ENCODE assay signal across 10 mouse cellular contexts in the genomic region with DNA sequence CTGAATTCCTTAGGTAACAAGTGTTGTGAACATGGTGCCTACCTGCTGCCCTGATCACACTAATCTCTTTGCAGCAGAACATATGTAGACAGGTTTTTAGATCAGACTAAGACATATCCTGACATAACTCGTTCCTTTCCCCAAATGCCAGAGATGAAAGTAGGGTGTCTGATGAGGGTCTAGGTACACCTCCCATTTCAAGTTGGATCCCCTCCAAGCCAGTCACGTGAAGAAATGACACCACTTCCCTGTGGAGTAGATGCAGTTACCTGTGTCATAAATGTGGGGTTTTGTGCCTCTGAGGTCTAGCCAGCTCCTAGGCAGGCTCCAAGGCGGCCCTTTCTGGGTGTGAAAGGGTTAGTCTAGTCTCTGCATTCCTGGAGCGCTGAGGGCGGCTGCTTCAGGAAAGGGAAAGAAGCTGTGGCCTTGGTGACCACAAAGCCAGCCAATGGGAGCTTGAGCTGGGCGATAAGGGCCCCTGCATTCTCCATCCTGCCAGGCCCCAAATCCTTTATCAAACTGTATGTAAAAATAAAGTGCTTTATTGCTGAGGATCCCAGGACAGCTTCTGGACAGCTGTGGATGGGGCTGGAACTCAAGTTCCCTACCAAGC. TPM values are rescaled to one million over a fixed set of nuclear protein-coding genes. Genes with fewer than 3 reads are reported as not detected.
A peak's percentile ranks its signal among the peaks of the same experiment; 100 is the strongest.
DNase-seq lines count a peak whose midpoint lies in the region; ATAC-seq and TF ChIP-seq lines count a peak whose summit lies in the region.
"Had no signal": no experiment of that assay in that cellular context is flagged by ENCODE, and none has a peak within 500 bp of the region (broad histone marks: within the 10 kb centered on the region; RNA-seq: fewer than 3 reads in every experiment).

No protein-coding gene starts in this region.

- no peak for TF ChIP-seq CTCF in MEL (IDR thresholded peaks at IDR 0.05 in 2 of 3, conservative IDR thresholded peaks at IDR 0.05 in 1 of 3; ENCODE audit: control insufficient read depth in 1 of 3, insufficient read depth in 1 of 3, low read depth in 2 of 3, low read length in 3 of 3, poor library complexity in 1 of 3, severe bottlenecking in 1 of 3)

- peak; percentile 68 for DNase-seq in MEL (ENCODE audit: low read depth, low spot score)
- DNase-seq in cerebellum, postnatal 25 days, result no peak

- H3K4me3 ChIP-seq in hindbrain, embryonic 15.5 days, result no peak overlapping the region
- no peak overlapping the region for H3K4me3 ChIP-seq in hindbrain, embryonic 16.5 days (ENCODE audit: low read length)
- peak overlapping the region in 1 of 2 experiments; percentile 5; a peak in 1 of 4 replicates for H3K4me3 ChIP-seq in MEL (ENCODE audit: control insufficient read depth in 1 of 2, insufficient read depth in 1 of 2, low read depth in 2 of 2, low read length in 2 of 2)
- no peak overlapping the region for H3K4me3 ChIP-seq in liver, embryonic 12.5 days
- no peak overlapping the region for H3K4me3 ChIP-seq in midbrain, embryonic 15.5 days
- H3K4me3 ChIP-seq: midbrain, embryonic 10.5 days had no signal

- peak overlapping the region; percentile 26; the same call in 1 of the 2 replicates for H3K4me2 ChIP-seq in hindbrain, embryonic 15.5 days
- H3K4me2 ChIP-seq in hindbrain, embryonic 16.5 days (ENCODE audit: low read length), result no peak overlapping the region
- peak overlapping the region; percentile 18; the same call in 1 of the 2 replicates for H3K4me2 ChIP-seq in liver, embryonic 12.5 days
- H3K4me2 ChIP-seq in midbrain, embryonic 15.5 days, result no peak overlapping the region

- TF ChIP-seq EP300 in MEL (IDR thresholded peaks at IDR 0.05; ENCODE audit: low read depth in 1 of 2, low read length in 2 of 2), result no peak

- no peak for TF ChIP-seq RAD21 in MEL (IDR thresholded peaks at IDR 0.05; ENCODE audit: low read depth, low read length)

- WGBS in hindbrain, embryonic 15.5 days, result 20% methylated on average over 6 of the region's 6 CpGs
- WGBS in hindbrain, embryonic 16.5 days, result 26% methylated on average over 6 of the region's 6 CpGs
- WGBS in liver, embryonic 12.5 days (ENCODE audit: insufficient replicate concordance), result 9% methylated on average over 6 of the region's 6 CpGs
- WGBS in midbrain, embryonic 15.5 days, result 26% methylated on average over 6 of the region's 6 CpGs

- H3K9me3 ChIP-seq in hindbrain, embryonic 15.5 days, result no peaks in the 10 kb centered on the region
- no peaks in the 10 kb centered on the region for H3K9me3 ChIP-seq in hindbrain, embryonic 16.5 days (ENCODE audit: control insufficient read depth, low read length)
- H3K9me3 ChIP-seq in MEL (replicated peaks; ENCODE audit: insufficient read depth, low read length), result no peaks in the 10 kb centered on the region
- no peaks in the 10 kb centered on the region for H3K9me3 ChIP-seq in liver, embryonic 12.5 days (replicated peaks)
- no peaks in the 10 kb centered on the region for H3K9me3 ChIP-seq in midbrain, embryonic 15.5 days
- H3K9me3 ChIP-seq: midbrain, embryonic 10.5 days had no signal

- H3K36me3 ChIP-seq in hindbrain, embryonic 15.5 days, result peaks cover 20% of the 10 kb centered on the region
- H3K36me3 ChIP-seq in hindbrain, embryonic 16.5 days (ENCODE audit: control insufficient read depth, insufficient read depth, low read length), result peaks cover 14% of the 10 kb centered on the region
- peaks cover 6 to 14% of the 10 kb centered on the region in 2 experiments for H3K36me3 ChIP-seq in MEL (ENCODE audit: control insufficient read depth in 1 of 2, insufficient read depth in 2 of 2, low read length in 2 of 2)
- H3K36me3 ChIP-seq in liver, embryonic 12.5 days, result peaks cover 36% of the 10 kb centered on the region
- H3K36me3 ChIP-seq in midbrain, embryonic 15.5 days (replicated peaks), result peaks cover 23% of the 10 kb centered on the region

- no peak overlapping the region for H3K27ac ChIP-seq in hindbrain, embryonic 15.5 days (replicated peaks)
- H3K27ac ChIP-seq in hindbrain, embryonic 16.5 days (ENCODE audit: low read depth, low read length), result no peak overlapping the region
- H3K27ac ChIP-seq in MEL (ENCODE audit: control insufficient read depth, low read depth, low read length), result no peak overlapping the region
- peak overlapping the region; percentile 38; the same call in 1 of the 2 replicates for H3K27ac ChIP-seq in liver, embryonic 12.5 days
- no peak overlapping the region for H3K27ac ChIP-seq in midbrain, embryonic 15.5 days
- H3K27ac ChIP-seq: midbrain, embryonic 10.5 days had no signal

- no peak overlapping the region for H3K9ac ChIP-seq in hindbrain, embryonic 15.5 days
- H3K9ac ChIP-seq in hindbrain, embryonic 16.5 days (ENCODE audit: low read depth, low read length), result no peak overlapping the region
- H3K9ac ChIP-seq in MEL (ENCODE audit: control insufficient read depth, low read depth, low read length, poor library complexity, severe bottlenecking), result peak overlapping the region; percentile 8; the same call in 1 of the 2 replicates
- H3K9ac ChIP-seq in liver, embryonic 12.5 days, result no peak overlapping the region
- no peak overlapping the region for H3K9ac ChIP-seq in midbrain, embryonic 15.5 days

- no peak for ATAC-seq in hindbrain, embryonic 15.5 days (ENCODE audit: low FRiP score, low read depth)
- ATAC-seq in hindbrain, embryonic 16.5 days, result no peak
- peak; percentile 85 for ATAC-seq in common myeloid progenitor, adult 5-6 weeks (replicated peaks; ENCODE audit: low read depth, poor library complexity, severe bottlenecking)
- no peak for ATAC-seq in liver, embryonic 12.5 days
- ATAC-seq in activated CD4-positive, CD25-positive, alpha-beta regulatory T cell, adult 4 months, result no peak
- ATAC-seq in midbrain, embryonic 15.5 days (replicated peaks), result no peak
- ATAC-seq: forebrain, embryonic 16.5 days had no signal

- no peak for TF ChIP-seq POLR2A in MEL (IDR thresholded peaks at IDR 0.05; ENCODE audit: control insufficient read depth in 1 of 2, insufficient read depth in 1 of 2, low read depth in 1 of 2, low read length in 2 of 2, poor library complexity in 1 of 2)

- no peaks in the 10 kb centered on the region for H3K27me3 ChIP-seq in hindbrain, embryonic 15.5 days
- no peaks in the 10 kb centered on the region for H3K27me3 ChIP-seq in hindbrain, embryonic 16.5 days (replicated peaks; ENCODE audit: control insufficient read depth, insufficient read depth, low read length)
- no peaks in the 10 kb centered on the region for H3K27me3 ChIP-seq in MEL (ENCODE audit: control insufficient read depth in 1 of 2, insufficient read depth in 2 of 2, low read length in 2 of 2)
- no peaks in the 10 kb centered on the region for H3K27me3 ChIP-seq in liver, embryonic 12.5 days (replicated peaks)
- no peaks in the 10 kb centered on the region for H3K27me3 ChIP-seq in midbrain, embryonic 15.5 days (replicated peaks)

- H3K79me2 ChIP-seq in MEL (ENCODE audit: control insufficient read depth, insufficient read depth, low read length, poor library complexity), result no peaks in the 10 kb centered on the region

- no peaks in the 10 kb centered on the region for H3K4me1 ChIP-seq in hindbrain, embryonic 15.5 days (replicated peaks)
- H3K4me1 ChIP-seq in hindbrain, embryonic 16.5 days (ENCODE audit: control insufficient read depth, insufficient read depth, low read depth, low read length), result no peaks in the 10 kb centered on the region
- peaks cover 2 to 14% of the 10 kb centered on the region in 2 experiments; a peak in 3 of 4 replicates for H3K4me1 ChIP-seq in MEL (ENCODE audit: control insufficient read depth in 1 of 2, insufficient read depth in 2 of 2, low read length in 2 of 2)
- peaks cover 58% of the 10 kb centered on the region for H3K4me1 ChIP-seq in liver, embryonic 12.5 days
- no peaks in the 10 kb centered on the region for H3K4me1 ChIP-seq in midbrain, embryonic 15.5 days

RNA-seq across cellular contexts. Expression of gene Ahsa1, which starts 11.9 kb away (rescaled TPM):
- 208 and 221 TPM in 2 replicates for polyA plus RNA-seq in hindbrain, embryonic 15.5 days (2015; fragmentation: Nextera tagmentation; extraction: Ambion mirVana)
- 213 and 222 TPM in 2 replicates for polyA plus RNA-seq in hindbrain, embryonic 16.5 days (2015; fragmentation: Nextera tagmentation; extraction: Ambion mirVana)
- 414 and 424 TPM in 2 replicates for total RNA-seq in MEL (2012; rRNA removed)
- 100 to 1,000 TPM in 1 of 2 experiments, not detected in 1; 403 TPM for polyA plus RNA-seq in MEL (2012; ENCODE audit: insufficient read depth in 1 of 2, insufficient read length in 2 of 2, low read depth in 1 of 2, low replicate concordance in 2 of 2, missing spikeins in 1 of 2)
- 253 and 275 TPM in 2 replicates for total RNA-seq in common myeloid progenitor, adult 5-6 weeks (2017)
- polyA plus RNA-seq in liver, embryonic 12.5 days (2016; fragmentation: Nextera tagmentation; extraction: Ambion mirVana), result 214 and 222 TPM in 2 replicates
- 100 to 1,000 TPM; 116 to 151 TPM for polyA plus RNA-seq in activated CD4-positive, CD25-positive, alpha-beta regulatory T cell, adult 4 months (2017; shearing (Covaris generic))
- 217 and 222 TPM in 2 replicates for polyA plus RNA-seq in midbrain, embryonic 15.5 days (2015; fragmentation: Nextera tagmentation; extraction: Ambion mirVana)

RNA-seq across cellular contexts. Expression of gene Vipas39, which starts 12.2 kb away (rescaled TPM):
- polyA plus RNA-seq in hindbrain, embryonic 15.5 days (2015; fragmentation: Nextera tagmentation; extraction: Ambion mirVana), result 52.2 and 55.2 TPM in 2 replicates
- polyA plus RNA-seq in hindbrain, embryonic 16.5 days (2015; fragmentation: Nextera tagmentation; extraction: Ambion mirVana), result 52.1 and 55.4 TPM in 2 replicates
- total RNA-seq in MEL (2012; rRNA removed), result 18.2 and 19.7 TPM in 2 replicates
- polyA plus RNA-seq in MEL (2012; ENCODE audit: insufficient read depth in 1 of 2, insufficient read length in 2 of 2, low read depth in 1 of 2, low replicate concordance in 2 of 2, missing spikeins in 1 of 2), result 10 to 100 TPM in 1 of 2 experiments, not detected in 1; 23.0 TPM
- total RNA-seq in common myeloid progenitor, adult 5-6 weeks (2017), result 19.3 and 23.7 TPM in 2 replicates
- polyA plus RNA-seq in liver, embryonic 12.5 days (2016; fragmentation: Nextera tagmentation; extraction: Ambion mirVana), result 11.6 and 13.6 TPM in 2 replicates
- polyA plus RNA-seq in activated CD4-positive, CD25-positive, alpha-beta regulatory T cell, adult 4 months (2017; shearing (Covaris generic)), result 10 to 100 TPM; 33.6 to 34.7 TPM
- 61.5 and 64.2 TPM in 2 replicates for polyA plus RNA-seq in midbrain, embryonic 15.5 days (2015; fragmentation: Nextera tagmentation; extraction: Ambion mirVana)

RNA-seq across cellular contexts. Expression of gene Ism2, which starts 21.3 kb away (rescaled TPM):
- 1.7 and 1.9 TPM in 2 replicates for polyA plus RNA-seq in hindbrain, embryonic 15.5 days (2015; fragmentation: Nextera tagmentation; extraction: Ambion mirVana)
- polyA plus RNA-seq in hindbrain, embryonic 16.5 days (2015; fragmentation: Nextera tagmentation; extraction: Ambion mirVana), result 1.1 and 1.4 TPM in 2 replicates
- not detected in 2 replicates for total RNA-seq in MEL (2012; rRNA removed)
- not detected for polyA plus RNA-seq in MEL (2012; ENCODE audit: insufficient read depth in 1 of 2, insufficient read length in 2 of 2, low read depth in 1 of 2, low replicate concordance in 2 of 2, missing spikeins in 1 of 2)
- total RNA-seq in common myeloid progenitor, adult 5-6 weeks (2017), result not detected in 2 replicates
- 0.33 and 0.74 TPM in 2 replicates for polyA plus RNA-seq in liver, embryonic 12.5 days (2016; fragmentation: Nextera tagmentation; extraction: Ambion mirVana)
- not detected for polyA plus RNA-seq in activated CD4-positive, CD25-positive, alpha-beta regulatory T cell, adult 4 months (2017; shearing (Covaris generic))
- 1.4 and 1.8 TPM in 2 replicates for polyA plus RNA-seq in midbrain, embryonic 15.5 days (2015; fragmentation: Nextera tagmentation; extraction: Ambion mirVana)

RNA-seq across cellular contexts. Expression of gene Noxred1, which starts 39.7 kb away (rescaled TPM):
- polyA plus RNA-seq in hindbrain, embryonic 15.5 days (2015; fragmentation: Nextera tagmentation; extraction: Ambion mirVana), result 1.1 and 1.2 TPM in 2 replicates
- polyA plus RNA-seq in hindbrain, embryonic 16.5 days (2015; fragmentation: Nextera tagmentation; extraction: Ambion mirVana), result 0.94 and 0.96 TPM in 2 replicates
- 0.19 and 0.23 TPM in 2 replicates for total RNA-seq in MEL (2012; rRNA removed)
- under 1 TPM in 1 of 2 experiments, not detected in 1; 0.17 TPM for polyA plus RNA-seq in MEL (2012; ENCODE audit: insufficient read depth in 1 of 2, insufficient read length in 2 of 2, low read depth in 1 of 2, low replicate concordance in 2 of 2, missing spikeins in 1 of 2)
- not detected in 2 replicates for total RNA-seq in common myeloid progenitor, adult 5-6 weeks (2017)
- polyA plus RNA-seq in liver, embryonic 12.5 days (2016; fragmentation: Nextera tagmentation; extraction: Ambion mirVana), result 0.32 and 0.49 TPM in 2 replicates
- polyA plus RNA-seq in activated CD4-positive, CD25-positive, alpha-beta regulatory T cell, adult 4 months (2017; shearing (Covaris generic)), result 1 to 10 TPM in 1 of 2 experiments, under 1 TPM in 1; 0.64 to 1.2 TPM
- polyA plus RNA-seq in midbrain, embryonic 15.5 days (2015; fragmentation: Nextera tagmentation; extraction: Ambion mirVana), result 1.6 and 1.7 TPM in 2 replicates

Comparison
In these comparisons a context has a peak if more than half of its experiments do, and no peak if none do; other contexts are left out.
1. H3K4me2 ChIP-seq: peak in hindbrain, embryonic 15.5 days (single experiment) and liver, embryonic 12.5 days (single experiment); none in hindbrain, embryonic 16.5 days (single experiment) and midbrain, embryonic 15.5 days (single experiment).